Mouse (Mus musculus) CD4-positive, CD25-positive, alpha-beta regulatory T cell, adult 9 weeks (primary cell): ENCODE results near the gene Ywhag. TPM values are rescaled to one million over a fixed set of nuclear protein-coding genes. Genes with fewer than 3 reads are reported as not detected.

Source experiments
- polyA plus RNA-seq: library from polyadenylated mRNA; unstranded; fragments of 100-300 nt; shearing (Covaris generic); gene quantifications from one replicate; pipeline ENCODE4 v1.2.1, GENCODE M21; 2017

The Ywhag gene
- polyA plus RNA-seq = 72.4 TPM

DNA sequence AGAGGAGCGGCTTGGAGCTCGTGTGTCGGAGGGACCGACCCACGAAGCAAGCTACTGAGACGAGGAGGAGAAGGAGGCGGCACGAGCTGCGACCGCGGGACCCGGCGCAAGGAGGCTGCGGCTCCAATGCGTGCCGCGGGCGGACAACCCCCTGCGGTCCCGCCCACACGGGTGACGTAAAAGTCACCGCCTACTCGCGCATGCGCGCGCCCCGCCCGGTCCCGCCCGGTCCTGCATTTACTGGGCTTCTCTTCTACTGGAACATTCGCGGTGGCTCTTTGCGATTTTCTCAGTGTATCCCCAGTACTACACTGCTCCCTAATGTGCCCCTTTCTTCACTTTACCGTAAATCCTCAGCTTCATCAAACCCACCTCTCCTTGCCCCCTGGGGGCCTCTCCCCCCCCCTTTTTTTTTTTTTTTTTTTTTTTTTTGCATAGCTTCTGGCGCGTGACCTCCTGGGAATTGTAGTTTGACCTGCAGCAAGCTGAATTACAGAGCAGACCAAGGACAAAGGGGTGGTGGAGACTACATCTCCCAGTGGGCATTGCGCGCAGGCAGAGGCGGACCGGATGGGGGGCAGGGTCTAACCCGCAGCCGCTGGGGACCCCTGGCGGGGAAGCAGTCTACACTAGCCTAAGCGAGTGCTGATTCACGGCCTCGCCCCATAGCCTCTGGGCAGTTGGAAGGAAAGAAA lies at the start of gene Ywhag:
Gene Ywhag (minus strand): TSS at position 136 of the 695 bp plus-strand sequence.

DNA sequence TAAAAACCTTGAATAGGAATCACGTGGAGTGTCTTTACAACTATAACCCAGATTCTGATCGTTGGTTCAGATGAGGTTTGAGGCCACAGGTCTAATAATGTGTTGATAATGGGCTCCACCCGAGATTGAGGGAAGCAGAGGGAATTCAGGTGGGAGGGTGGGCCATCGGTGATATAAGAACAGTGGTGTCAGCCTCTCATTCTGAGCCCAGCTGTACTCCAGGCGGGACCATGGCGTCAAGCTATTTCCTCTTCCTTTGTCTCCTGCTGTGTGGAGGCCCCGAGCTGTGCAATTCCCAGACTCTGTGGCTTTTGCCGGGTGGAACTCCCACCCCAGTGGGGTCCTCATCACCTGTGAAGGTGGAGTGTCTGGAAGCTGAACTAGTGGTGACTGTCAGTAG lies 45.5 kb upstream of the Ywhag start, which contains the start of gene Zp3:
Gene Zp3 (plus strand): TSS at position 196 of the 400 bp plus-strand sequence.

DNA sequence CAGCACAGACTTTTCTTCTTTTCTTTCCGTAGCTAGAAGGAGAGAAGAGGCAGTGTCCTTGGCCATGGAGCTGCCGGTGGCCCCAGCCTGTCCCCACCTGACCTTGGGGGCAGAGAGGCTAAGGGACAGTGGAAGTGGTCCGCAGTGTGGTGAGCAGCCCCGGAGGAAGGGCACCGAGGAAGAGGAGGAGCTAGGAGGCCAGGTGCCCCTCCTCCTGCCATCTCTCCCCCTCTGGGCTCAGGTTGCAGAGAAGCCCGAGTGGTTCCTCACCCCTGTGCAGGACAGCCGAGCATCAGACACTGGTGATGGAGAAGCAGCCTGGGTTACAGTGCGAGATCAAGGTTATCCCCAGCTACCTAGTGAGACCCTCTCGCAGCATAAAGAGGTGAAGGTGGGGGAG lies 39.9 kb upstream of the Ywhag start, which contains the start of gene Ssc4d:
Gene Ssc4d (minus strand): TSS at position 167 of the 400 bp plus-strand sequence.

DNA sequence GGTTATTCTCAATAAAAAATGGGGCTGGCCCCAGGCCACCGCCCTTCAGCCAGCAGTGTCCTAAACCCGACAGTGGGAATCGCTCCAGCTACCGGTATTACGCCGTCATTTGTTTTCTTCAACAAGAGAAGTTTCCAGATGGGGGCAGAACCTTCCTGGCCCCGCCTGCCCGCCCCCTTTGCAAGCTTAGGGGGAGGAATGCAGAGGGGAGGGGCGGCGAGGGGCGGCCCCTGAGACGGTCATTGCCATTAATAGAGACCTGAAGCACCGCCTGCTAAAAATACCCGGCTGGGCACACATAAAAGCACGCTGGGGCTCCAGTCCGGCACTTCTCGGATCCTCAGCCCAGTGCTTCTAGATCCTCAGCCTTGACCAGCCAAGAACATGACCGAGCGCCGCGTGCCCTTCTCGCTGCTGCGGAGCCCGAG lies 46.7 kb downstream of the Ywhag start, which contains the start of gene Hspb1:
Gene Hspb1 (plus strand): TSS at position 245 of the 428 bp plus-strand sequence.

Other genes starting within 250 kb of the Ywhag start
- 55.8 TPM for gene Tmem120a, start 190.2 kb downstream of the Ywhag start, polyA plus RNA-seq
- 1.6 TPM for gene Styxl1, start 156.2 kb downstream of the Ywhag start, polyA plus RNA-seq
- 559 TPM for gene Mdh2, start 156.1 kb downstream of the Ywhag start, polyA plus RNA-seq
- gene Srrm3, start 127.7 kb downstream of the Ywhag start, polyA plus RNA-seq = not detected
- 0.62 TPM for gene Hspb1, start 46.7 kb downstream of the Ywhag start, polyA plus RNA-seq
- 1.7 TPM for gene Ssc4d, start 39.9 kb upstream of the Ywhag start, polyA plus RNA-seq
- gene Zp3, start 45.5 kb upstream of the Ywhag start, polyA plus RNA-seq = not detected
- gene Dtx2, start 60.2 kb upstream of the Ywhag start, polyA plus RNA-seq = 26.3 TPM
- not detected for gene Upk3b, start 103.9 kb upstream of the Ywhag start, polyA plus RNA-seq
- gene Upk3bl, start 119.9 kb upstream of the Ywhag start, polyA plus RNA-seq = not detected
- 2.1 TPM for gene Rasa4, start 149.3 kb upstream of the Ywhag start, polyA plus RNA-seq
- gene Polr2j, start 182.0 kb upstream of the Ywhag start, polyA plus RNA-seq = 191 TPM
- gene Lrwd1, start 201.5 kb upstream of the Ywhag start, polyA plus RNA-seq = 61.8 TPM
- 79.4 TPM for gene Alkbh4, start 201.5 kb upstream of the Ywhag start, polyA plus RNA-seq
- 83.1 TPM for gene Orai2, start 236.1 kb upstream of the Ywhag start, polyA plus RNA-seq